Mouse (Mus musculus) right cerebral cortex, postnatal 10 days (tissue): ENCODE measurements at regions not wholly inside any gene's neighbourhood (a gene's known extent, or its start where the extent isn't known, plus 50 kb on each side); places are given as distances from the start of the nearest gene placed in this dataset.
"Not testable (repeated sequence)": the region's sequence is repeated elsewhere in the genome, so short reads cannot be mapped to it uniquely, and the experiment has no call there.

Source experiments
- DNase-seq, 2 experiments: peaks; one replicate each; pipeline ENCODE4 v3.0.0; 2021; ENCODE audit warnings: low spot score in 2 of 2

DNA sequence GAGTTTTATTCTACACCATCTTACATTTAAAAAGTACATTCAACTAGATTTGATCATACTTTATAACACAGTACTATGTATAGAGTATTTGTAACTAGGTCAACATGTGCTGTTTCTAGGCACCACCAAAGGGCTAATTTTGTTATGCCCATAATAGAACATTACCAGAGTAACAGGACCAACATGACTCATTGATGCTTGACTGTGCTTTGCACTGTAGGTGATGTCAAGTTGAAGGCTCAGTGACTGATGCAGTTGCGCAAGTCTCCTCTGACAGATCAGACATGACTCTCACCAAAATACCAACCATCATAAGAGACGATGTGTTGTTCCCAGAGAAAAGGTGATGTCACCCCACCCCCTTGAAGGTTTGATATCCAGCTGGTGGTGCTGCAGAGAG lies 108.5 kb downstream of the Mrpl39 start:
- DNase-seq = peak in 1 of 2 experiments; percentile 24

DNA sequence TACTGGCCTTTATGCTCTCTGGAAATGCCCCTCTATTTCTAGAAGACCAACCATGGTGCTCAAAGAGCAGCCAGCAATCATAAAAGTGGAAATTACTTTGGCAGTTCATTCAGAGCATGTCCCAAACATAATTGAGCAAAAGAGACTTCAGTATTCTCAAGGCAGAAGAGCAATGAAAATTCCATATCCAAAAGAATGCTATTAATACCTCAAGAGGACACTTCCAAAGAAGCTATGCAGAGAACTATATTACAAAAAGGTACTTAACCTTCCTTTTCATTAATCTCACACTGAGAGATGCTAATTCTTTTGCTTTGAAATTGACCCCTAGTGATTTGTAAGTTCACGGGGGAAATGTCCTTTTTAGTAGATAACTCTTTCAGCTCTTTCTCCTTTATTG lies 105.7 kb downstream of the Mrpl39 start:
- no peak for DNase-seq

DNA sequence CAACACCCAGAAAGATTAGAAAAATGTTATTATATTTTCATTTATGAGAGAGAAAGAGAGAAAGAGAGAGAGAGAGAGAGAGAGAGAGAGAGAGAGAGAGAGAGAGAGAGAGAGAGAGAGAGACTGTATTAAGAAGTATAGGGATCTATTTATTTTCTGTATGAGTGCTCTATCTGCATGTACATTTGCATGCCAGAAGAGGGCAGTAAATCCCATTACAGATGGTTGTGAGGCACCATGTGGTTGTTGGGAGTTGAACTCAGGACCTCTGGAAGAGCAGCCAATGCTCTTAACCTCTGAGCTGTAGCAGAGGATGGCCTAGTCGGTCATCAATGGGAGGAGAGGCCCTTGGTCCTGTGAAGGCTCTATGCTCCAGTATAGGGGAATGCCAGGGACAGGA lies 91.1 kb downstream of the Mrpl39 start:
- not testable (repeated sequence) for DNase-seq

DNA sequence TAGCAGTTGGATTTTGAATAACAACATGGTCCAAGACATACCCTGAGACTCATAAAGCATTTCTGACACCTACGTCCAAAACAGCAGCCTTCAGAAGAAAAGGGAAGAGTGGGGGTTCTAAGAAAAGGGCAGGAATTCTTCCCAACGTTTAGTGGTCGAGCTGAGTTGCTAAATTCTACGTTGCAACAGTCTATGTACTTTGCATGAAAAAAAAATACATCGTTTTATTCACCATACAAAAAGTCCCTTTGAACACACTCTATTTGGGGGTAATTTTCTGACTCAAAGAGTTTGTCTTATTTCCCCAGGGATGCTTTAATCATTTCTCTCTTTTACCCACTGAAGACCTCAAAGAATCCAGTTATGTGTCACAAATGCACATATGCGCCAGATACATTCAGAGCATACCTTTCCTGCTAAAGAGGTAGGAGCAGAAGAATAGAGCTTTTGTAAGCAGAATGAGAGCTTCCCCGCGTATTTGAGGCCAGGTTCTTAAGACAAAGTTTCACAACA lies 89.3 kb downstream of the Mrpl39 start:
- DNase-seq = no peak

DNA sequence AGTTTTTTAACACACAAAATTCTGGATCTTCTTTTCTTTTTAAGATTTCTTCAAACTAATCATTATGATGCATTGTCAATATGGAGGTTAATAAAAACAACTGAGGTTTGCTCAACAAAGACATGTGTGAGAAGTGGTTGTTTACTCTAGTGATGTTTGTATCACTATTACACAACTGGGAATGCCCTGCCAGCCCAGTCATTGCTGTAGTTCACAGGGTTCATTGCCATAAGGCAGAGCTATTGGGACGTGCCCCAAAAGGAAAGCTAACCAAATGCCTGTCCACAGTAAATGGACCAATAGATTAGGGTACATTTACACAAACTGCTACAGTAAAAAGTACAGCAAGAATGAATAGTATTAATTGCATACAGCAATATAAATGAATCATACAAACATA lies 84.9 kb downstream of the Mrpl39 start:
- no peak for DNase-seq

DNA sequence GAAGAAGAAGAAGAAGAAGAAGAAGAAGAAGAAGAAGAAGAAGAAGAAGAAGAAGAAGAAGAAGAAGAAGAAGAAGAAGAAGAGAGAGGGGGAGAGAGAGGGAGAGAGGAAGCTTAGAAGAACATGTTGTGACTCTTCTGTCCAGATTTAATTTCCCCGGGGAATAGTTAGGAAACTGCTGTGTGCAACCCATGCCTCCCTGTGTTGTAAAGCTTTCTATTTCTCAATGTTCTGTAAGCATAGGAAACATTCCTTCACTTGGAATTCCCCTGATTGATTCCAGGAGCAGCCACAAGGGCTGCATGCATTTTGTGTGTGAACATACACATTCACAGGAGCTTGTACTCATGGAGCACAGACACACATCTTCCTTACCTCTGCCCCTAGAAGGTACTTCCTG lies 81.7 kb downstream of the Mrpl39 start:
- DNase-seq = no peak

DNA sequence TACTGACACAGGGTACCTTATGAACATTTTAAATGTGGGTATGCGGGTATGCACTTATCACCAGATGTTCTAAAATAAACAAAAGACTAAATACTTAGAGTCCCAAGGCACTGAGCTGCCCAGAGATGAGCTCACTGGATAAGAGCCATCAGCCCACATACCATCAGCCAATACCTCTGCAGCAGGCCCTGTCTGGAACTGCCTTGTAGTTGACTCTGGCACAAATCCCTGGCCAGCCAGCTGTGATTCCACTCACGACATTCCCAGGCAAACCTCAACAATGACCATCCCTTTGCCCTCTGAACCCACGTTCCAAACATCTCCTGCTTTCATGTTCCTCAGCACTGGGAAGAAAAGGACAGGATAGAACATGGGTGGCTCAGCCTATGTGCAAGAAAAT lies 73.7 kb downstream of the Mrpl39 start:
- DNase-seq = peak in 1 of 2 experiments; percentile 20

DNA sequence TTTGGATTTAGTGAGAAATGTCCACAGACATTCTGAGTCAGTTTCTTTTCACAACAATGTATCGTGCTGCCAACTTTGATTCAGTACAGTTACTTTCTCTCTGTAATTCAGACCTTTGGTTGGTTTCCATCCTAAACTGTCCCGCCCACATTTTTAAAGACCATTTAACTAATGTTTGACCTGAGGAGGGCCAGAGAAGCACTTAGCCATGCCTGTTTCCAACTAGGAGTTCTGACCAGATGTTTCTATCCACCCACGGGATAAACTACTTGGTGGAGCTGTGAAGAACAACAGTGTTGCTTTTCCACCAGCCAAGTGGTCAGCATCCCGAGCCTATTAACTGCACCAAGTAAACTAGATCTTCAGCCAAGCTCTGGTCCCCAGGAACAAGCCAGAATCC lies 72.0 kb downstream of the Mrpl39 start:
- DNase-seq = no peak
